Mouse (Mus musculus) T-helper 2 cell (primary cell): ENCODE measurements around the gene Crlf3.

Experiments used
- in situ Hi-C: fragments of 300-600 bp; cut with MboI, MseI; formaldehyde crosslinking; loops from one replicate; pipeline ENCODE4 v1.15.1; 2025; ENCODE audit warnings: high pct_unique_total_duplicates

The Crlf3 gene

DNA sequence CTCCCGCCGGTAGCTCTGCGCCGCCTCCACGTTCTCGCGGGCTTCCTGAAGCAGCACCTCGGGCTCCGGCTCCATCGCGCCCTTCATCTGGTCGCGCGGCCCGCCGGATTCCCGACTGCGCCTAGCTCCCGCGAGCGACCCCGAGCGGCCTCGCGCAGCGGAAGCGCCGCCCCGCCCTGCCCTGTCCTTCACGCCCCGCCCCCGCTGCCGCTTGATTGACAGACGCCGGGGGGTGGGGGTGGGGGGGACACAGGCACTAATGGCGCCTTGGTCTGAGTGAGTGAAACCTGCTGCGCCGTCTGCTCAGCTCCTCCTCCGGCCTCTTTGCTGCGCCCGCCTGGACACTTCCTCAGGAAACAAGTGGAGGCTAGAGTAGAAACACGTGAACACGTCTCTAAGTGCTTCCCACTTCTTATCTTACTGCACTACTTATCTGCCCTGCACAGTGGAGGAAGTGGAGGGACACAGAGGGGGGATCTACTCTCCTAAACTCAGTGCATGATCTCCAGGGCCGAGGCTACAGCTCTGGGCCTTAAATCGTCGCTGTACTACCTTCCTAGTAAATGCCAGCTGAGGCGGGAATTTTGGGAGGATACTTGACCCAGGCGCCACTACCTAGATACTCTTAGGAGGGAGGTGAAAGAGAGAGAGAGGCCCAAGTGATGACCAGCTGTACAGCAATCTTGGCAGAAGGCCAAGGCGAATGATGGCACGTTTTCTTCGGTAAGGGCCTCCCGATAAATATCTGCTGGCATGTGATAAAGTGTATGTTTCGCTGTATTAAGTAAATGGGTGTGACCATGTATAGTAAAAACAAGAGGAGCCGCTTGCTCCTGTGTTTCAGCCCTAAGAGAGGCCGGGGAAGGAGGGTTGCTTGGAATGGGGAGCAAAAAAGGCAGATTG, at the start of gene Crlf3:
Crlf3 (minus strand) TSS at position 166 of the 903 bp plus-strand sequence.
- in situ Hi-C loops, result no loop called here

DNA sequence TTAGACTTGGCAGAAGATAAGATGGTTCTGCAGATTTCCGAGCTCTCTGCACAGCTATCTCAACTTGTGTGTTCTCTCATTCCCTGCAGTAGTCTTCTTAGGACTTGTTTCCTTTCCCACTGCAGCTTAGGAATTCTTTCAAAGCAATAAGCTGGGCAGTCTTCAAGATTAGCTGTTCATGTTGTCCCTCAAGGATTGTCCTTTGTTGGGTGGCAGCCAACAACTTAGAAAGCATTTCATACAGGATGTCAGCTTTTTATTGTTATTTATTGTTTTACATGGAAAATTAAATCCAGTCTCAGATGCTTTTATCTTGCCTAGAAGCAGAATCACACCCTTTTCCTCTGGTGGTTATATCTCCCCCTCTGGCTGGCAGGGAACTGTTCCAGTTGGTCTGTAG, 35.6 kb upstream of the Crlf3 start:
- in situ Hi-C loops, result no loop called here

DNA sequence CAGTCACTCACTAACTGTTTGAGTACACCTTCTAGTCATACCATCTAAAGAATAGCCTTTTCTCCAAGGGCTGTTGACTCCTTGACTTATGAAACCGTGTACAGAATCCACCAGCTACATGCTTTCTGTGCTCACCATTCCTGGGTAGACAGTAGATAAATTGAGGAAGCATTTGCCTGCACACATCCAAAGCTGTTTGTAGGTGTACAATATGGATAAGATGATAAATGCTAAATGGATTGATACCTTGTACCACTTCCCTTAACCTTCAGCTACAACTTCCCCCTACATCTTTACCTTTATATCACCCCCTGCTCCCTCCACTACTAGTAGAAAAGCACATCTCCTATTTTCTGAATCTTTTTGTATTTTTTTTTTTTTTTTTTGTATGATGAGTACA, 23.6 kb upstream of the Crlf3 start:
- in situ Hi-C loops, result no loop called here

DNA sequence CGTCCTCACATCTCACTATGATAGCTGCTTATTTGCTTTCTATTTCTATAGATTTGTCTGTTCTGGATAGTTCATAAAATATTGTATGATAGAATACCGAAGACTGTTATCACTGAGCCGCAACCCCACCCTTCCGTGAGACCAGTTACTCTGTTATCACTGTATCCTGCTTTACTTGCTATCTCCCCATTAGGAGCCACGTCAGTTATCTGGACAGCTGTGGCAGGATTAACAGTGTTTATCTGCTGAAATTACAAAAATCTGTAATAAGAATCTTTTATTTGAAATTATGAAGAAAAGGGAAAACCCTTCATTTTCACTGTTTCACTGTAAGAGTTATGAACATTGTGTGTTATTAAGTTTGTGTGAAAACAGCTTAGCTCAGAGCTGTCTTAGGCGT, 20.5 kb upstream of the Crlf3 start:
- in situ Hi-C loops, result no loop called here

DNA sequence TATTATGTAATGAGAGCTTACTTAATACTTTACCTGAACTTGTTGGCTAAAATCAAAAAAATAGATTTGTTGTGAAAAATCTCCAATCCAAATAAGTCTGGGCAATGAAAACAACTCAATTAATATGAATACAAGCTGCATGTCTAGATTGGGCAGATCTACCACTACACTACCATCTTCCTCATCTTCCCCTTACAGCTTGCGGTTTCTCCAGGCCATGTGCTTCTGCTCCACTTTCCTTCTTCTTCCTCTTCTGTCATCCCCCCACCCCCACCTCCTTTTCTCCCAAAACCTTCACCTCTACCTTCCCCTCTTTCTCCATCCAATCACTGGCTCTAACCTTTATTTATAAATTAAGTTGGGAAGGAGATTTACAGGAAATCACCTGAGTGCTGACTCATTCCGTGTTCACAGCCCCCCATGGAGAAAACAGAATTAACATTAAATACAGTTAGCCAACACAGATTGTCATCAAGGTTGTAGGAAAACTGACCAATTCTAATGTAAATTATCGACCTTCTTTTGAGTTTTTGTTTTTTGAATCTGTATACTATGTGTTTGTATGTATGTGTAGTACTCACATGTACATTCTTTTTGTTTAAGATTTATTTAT, 17.8 kb upstream of the Crlf3 start:
- in situ Hi-C loops, result no loop called here

DNA sequence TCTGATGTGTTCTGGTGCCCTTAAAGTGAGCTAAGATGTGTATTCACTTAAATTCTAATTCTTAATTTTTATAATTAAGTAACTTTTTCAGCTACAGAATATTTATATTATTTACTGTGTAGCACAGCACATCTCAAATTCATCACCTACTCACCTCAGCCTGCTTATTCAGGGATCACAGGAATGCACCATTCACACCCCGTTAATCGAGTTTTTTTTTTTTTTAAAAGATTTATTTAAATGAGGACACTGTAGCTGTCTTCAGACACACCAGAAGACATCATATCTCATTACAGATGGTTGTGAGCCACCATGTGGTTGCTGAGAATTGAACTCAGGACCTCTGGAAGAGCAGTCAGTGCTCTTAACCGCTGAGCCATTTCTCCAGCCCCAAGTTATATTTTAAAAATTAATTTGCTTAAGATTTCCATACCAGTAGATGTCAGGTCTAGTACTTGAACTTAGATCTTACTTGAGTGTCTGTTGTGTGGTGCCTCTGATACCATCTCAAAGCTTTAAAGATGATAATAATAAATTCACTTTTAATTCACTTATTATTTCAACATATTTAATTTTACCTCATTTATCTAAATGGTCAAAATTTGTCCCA, 9.9 kb upstream of the Crlf3 start:
- in situ Hi-C loops, result no loop called here

DNA sequence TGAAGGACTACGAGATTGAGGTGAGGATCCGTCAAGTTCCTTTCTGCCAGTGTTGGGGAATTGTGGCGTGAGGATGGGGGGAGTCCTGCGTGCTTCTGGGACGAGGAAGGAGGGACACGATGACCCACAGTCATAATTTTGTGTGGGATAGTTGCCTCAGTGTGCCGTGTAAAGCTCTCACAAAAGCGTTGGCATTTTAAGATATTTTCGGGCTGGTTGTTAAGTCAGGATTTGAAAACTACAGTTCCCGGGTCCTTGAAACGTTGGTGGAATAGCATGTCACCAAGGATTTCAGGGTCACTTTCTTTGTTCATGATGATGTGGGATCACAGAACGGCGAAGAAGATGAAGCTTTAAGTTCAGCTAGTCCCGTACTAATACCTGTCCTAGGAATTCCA, 9.0 kb upstream of the Crlf3 start:
- in situ Hi-C loops, result no loop called here

DNA sequence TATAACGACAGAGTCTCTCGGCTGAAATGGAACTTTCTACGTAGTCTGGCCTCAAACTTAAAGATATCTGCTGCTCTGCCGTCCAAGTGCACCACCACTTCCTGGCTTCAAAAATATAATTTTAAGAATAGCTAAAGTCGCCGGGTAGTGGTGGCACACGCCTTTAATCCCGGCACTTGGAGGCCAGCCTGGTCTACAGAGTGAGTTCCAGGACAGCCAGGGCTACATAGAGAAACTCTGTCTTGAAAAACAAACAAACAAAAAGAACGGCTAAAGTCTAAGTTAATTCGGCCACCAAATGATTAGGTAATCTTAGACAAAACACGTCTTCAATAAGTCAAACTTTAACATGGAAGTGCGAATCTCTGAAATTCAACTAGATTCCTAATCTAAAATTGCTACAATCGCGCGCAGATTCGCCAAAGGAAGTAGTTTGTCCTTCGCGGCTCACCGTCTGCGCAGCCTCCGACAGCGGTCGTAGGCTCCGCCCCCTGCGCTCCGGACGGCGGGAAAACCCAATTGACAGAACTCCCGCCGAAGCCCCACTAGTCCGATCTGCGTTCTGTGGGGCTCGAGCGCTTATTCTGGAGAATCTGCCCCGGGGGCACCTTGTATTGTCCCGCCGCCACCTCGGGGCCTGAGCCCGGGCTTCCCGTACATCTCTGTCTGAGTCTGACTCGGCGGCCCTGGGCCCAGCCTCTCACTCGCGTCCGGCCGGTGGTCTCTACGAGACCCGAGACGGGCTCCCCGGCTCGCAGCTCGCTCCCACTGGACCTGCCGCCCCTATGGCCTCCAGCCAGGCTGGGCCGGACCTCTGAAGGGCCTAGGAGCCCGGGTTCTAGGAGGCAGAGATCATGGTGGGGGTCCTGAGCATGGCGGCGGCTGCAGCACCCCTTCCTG, 8.4 kb upstream of the Crlf3 start, which contains the start of gene Atad5:
Atad5 (plus strand) TSS at position 484 of the 900 bp plus-strand sequence.
- in situ Hi-C loops, result no loop called here

DNA sequence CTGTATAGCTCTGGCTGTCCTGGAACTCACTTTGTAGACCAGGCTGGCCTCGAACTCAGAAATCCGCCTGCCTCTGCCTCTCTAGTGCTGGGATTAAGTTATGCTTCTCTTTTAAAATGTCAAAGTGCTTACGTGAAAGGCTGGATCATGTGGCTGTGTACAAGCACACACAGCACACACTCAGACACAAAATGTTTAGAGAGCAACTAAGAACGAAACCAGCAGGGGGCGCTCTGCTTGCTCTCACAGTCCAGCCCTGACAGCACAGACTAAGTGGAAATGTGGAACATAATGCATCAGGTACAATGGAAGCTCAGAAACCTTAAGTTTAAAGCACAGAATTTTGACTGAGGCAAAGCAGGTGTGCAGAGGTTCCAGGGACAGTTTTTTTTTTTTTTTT, 6.1 kb upstream of the Crlf3 start:
- in situ Hi-C loops, result no loop called here

DNA sequence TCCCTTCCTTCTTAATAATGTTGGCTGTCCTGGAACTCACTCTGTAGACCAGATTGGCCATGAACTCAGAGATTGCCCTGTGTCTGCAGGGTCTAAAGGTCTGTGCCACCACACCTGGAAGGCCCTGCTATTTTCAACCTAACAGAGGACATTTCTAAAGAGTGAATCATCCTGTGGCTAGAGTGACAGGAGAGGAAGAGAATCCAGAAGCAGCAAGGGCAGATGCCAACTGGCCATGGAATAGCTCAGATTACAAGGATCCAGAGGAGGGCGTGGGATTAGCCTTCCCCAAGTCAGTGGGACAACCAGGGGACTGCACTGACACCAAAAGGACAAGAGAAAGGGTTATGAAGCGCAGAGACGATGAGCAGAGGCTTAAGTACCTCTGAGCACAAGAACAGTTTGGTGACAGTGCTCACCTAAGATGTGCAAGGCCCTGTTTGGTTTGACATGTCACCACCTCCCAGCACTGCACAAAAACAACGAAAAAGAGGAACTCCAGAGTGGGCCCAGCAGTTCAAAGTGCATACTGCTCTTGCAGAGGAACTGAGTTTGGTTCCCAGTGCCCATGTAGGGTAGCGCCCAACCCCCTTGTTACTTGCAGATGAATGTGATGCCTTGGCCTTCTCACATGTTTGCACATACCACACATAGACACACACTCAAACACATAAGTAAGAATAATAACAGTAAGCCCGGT, 4.7 kb upstream of the Crlf3 start:
- in situ Hi-C loops, result no loop called here

DNA sequence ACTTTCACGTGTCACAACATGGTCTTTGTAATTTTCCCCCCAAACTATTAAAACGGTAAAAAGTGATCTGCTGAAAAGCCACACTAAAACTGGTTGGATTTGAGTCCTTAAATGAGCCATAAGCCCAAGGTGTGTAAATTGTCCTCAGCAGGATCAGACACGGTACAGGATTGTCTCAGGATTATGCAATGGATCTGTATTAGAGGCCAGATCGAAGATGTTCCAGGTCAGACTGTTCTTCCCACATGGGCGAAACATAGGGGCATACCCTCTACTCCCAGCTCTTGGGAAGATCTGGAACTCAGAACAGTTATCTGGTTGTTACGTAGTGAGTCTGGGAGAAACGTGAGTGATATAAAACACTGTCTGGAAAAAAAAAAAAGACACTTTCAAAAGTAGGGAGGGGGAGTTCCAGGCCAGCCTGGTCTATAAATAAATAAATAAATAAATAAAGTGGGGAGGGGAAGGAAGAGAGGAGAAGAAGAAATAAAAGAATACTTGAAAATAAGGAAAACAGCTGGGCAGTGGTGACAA, 1.1 kb upstream of the Crlf3 start:
- in situ Hi-C loops, result no loop called here

DNA sequence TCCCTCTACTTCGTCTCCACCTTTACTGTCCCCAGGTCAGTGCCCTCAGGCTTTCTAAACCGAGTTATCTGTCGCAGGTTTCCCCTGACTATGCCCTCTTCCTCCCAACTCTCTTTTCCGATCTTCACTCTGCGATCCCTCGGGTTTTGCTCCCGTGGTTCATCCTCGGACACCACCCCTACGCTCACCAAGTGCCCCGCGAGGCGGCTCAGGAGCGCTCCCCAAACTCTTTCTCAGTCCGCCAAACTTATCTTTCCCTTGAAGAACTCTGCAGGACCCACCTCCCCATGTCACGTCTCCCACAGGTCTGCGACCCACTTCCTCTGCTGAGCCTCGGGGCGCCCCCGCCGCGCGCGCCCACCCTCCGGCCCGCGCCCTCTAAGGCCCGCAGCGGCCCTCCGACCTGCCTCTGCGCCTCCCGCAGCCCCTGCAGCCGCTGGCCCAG, 388 bp downstream of the Crlf3 start:
- in situ Hi-C loops, result no loop called here

DNA sequence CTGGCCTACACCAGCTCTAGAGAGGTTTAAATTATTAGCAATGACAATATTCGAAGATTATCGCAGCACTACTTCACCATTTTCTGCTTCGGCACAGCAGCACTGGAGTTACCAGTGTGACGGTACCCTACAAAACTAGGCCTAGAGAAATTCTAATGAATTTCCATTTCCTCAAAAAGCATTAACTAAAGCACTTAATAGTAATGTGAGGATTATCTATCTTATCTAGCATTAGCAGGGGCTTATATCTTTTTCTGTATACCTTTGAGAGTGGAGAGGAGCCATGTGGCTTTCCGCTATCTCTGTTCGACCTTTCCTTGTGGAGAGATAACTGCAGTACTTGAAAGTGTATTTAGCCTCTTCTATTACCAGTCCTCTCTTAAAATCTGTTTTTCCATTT, 1.0 kb downstream of the Crlf3 start:
- in situ Hi-C loops, result no loop called here

DNA sequence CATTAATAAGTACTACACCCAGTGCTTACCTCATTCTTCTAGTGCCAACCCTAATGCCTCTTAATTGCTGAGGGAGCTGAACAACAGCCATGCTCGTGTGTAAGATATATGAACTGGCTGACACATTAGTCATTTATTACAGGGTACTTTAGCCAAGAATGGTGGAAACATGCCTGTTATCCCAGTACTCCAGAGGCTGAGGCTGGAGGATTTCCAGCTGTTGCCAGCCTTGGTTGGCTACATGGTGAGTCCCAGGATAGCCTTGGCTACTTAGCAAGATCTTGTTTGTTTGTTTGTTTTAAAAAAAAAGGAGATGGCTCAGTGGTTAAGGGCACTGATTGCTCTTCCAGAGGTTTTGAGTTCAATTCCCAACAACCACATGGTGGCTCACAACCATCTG, 2.0 kb downstream of the Crlf3 start:
- in situ Hi-C loops, result no loop called here

DNA sequence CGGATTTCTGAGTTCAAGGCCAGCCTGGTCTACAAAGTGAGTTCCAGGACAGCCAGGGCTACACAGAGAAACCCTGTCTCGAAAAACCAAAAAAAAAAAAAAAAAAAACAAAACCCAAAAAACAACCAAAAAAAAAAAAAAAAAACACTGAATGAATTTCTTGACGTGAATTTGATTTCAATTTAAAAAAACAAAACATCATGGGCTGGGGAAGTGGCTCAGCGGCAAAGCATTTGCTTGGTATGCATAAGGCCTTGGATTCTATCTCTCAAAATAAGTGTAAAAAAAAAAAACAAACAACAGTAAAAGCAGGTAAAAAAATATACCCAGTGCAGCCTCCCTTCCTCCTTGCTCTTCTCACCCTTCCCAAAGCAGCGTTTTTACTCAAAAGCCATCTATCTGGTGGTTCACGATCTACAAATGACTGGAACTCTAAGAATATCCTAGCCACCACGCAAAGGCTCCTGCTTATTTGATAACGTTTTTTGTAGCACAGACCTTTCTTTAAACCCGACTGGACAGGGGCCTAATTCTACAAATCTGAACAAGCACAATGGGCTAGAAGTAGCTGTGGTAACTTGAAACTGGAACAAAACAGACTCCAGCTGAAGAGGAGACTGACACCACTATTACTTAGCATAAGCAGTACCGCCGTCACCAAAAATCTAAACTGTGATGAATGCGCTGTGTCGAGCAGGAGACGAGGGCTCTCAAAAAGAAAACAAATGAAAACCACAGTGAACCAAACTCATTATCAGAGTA, 2.8 kb downstream of the Crlf3 start:
- in situ Hi-C loops, result no loop called here

DNA sequence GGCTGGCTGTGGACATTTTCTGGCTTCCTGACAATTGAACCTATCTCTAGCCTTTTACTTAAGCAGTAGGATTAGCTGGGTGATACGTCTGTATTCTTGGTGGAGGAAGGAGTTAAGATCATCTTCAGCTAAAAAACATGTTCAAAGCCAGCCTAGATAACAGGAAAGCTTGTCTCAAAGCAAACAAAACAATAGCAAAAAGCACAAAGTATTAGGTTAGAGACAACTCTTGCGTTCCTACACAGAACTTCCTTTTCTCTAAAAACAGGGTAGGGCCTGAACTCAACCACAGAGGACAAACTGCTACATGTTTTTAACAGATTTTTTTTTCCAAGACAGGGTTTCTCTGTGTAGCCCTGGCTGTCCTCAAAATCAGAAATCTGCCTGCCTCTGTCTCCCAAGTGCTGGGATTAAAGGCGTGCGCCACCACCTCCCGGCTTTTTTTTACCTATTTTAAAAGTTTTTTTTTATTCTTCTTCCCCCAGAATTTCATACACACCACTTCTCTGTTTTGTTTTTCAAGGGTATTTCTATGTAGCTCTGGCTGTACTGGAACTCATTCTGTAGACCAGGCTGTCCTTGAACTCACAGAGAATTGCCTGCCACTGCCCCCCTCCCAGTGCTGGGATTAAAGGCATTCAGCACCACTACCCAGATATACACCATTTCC, 5.0 kb downstream of the Crlf3 start:
- in situ Hi-C loops, result no loop called here

DNA sequence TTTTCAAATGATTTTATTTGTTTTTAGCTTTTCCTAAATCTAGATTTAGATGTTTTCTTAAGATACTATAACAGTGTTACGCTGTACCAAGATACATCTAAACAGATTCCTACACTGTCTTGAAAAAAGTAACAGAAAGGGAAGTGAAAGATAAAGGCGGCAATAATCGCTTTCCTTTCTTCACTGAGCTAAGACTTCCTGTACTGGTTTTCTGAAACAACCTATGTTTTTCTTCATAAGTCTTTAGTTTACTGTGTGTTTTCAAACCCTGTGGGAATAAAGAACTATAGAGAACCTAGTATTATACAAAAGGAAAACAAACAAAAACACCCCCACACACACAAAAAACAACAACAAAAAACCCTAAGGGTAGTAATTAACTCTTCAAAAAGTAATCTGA, 8.4 kb downstream of the Crlf3 start:
- in situ Hi-C loops, result no loop called here

DNA sequence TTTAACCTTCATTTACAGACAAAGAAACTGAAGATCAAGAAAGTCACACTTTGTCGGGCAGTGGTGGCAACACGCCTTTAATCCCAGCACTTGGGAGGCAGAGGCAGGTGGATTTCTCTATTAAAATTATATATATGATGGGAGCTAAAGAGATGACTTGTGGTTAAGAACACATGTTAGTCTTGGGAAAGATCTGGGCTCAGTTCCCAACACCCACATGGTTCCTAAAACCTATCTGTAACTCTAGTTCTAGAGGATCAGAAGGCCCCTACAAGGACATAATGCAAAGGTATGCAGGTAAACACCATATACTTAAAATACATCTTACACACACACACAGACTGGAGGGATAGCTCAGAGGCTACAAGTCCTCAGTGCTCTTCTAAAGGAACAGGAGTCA, 9.8 kb downstream of the Crlf3 start:
- in situ Hi-C loops, result no loop called here

DNA sequence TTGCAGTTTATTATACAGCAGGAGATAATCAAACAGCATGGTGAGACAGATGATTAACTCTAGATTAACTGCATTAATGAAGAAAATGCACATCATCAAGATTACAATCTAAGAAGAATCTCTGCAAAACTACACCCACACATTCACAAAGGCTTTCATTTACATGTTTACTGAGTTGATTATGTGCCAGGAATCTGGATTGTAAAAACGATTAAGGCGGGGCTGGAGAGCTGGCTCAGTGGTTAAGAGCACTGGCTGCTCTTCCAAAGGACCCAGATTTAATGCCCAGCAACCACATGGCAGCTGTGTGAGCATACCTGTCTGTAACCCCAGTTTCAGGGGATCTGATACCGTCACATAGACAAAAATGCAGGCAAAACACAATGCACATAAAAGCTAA, 11.0 kb downstream of the Crlf3 start:
- in situ Hi-C loops, result no loop called here
